In genomic region chr17:50136060-50136459, GRCm38 (mm10) we compare ENCODE assay signal across 8 mouse cellular contexts. TPM values are rescaled to one million over a fixed set of nuclear protein-coding genes. Genes with fewer than 3 reads are reported as not detected.
DNase-seq lines count a peak whose midpoint lies in the region; ATAC-seq and TF ChIP-seq lines count a peak whose summit lies in the region.

No protein-coding gene starts in this region.

- H3K36me3 ChIP-seq in liver, postnatal 0 days (replicated peaks; ENCODE audit: insufficient read depth, low read length), result no peaks in the 10 kb centered on the region
- H3K36me3 ChIP-seq in splenic B cell, adult 2 months (ENCODE audit: control insufficient read depth, insufficient read depth, low read length, poor library complexity, severe bottlenecking), result peaks cover 1% of the 10 kb centered on the region; the same call in 1 of the 2 replicates
- no peaks in the 10 kb centered on the region for H3K36me3 ChIP-seq in midbrain, embryonic 14.5 days (ENCODE audit: control insufficient read depth, insufficient read depth, low read length)

- no peak for TF ChIP-seq CTCF in liver, postnatal 0 days (IDR thresholded peaks at IDR 0.05; ENCODE audit: low read depth)

- no peaks in the 10 kb centered on the region for H3K27me3 ChIP-seq in liver, postnatal 0 days (ENCODE audit: insufficient read depth, low read length)
- no peaks in the 10 kb centered on the region for H3K27me3 ChIP-seq in splenic B cell, adult 2 months (ENCODE audit: control insufficient read depth, insufficient read depth, low read length, poor library complexity, severe bottlenecking)
- H3K27me3 ChIP-seq in midbrain, embryonic 14.5 days (ENCODE audit: control insufficient read depth, insufficient read depth, low read length), result no peaks in the 10 kb centered on the region

- H3K9me3 ChIP-seq in liver, postnatal 0 days (ENCODE audit: low read length), result no peaks in the 10 kb centered on the region
- H3K9me3 ChIP-seq in midbrain, embryonic 14.5 days (ENCODE audit: control insufficient read depth, low read length), result no peaks in the 10 kb centered on the region

- 34% methylated on average over 9 of the region's 9 CpGs for WGBS in liver, postnatal 0 days (ENCODE audit: insufficient replicate concordance)
- 83% methylated on average over 9 of the region's 9 CpGs for WGBS in midbrain, embryonic 14.5 days

- H3K4me2 ChIP-seq in liver, postnatal 0 days (ENCODE audit: low read depth, low read length), result no peak overlapping the region
- H3K4me2 ChIP-seq in midbrain, embryonic 14.5 days (ENCODE audit: low read length), result no peak overlapping the region

- no peaks in the 10 kb centered on the region for H3K4me1 ChIP-seq in liver, postnatal 0 days (ENCODE audit: insufficient read depth)
- no peaks in the 10 kb centered on the region for H3K4me1 ChIP-seq in midbrain, embryonic 14.5 days (ENCODE audit: control insufficient read depth, insufficient read depth, low read length)

- no peak overlapping the region for H3K4me3 ChIP-seq in liver, postnatal 0 days (ENCODE audit: low read depth, low read length)
- no peak overlapping the region for H3K4me3 ChIP-seq in midbrain, embryonic 14.5 days (replicated peaks; ENCODE audit: low read depth, low read length)

- TF ChIP-seq EP300 in liver, postnatal 0 days (IDR thresholded peaks at IDR 0.05; ENCODE audit: low read depth), result peak; percentile 47; the same call in 1 of the 2 replicates

- H3K27ac ChIP-seq in liver, postnatal 0 days (ENCODE audit: low read depth), result no peak overlapping the region
- no peak overlapping the region for H3K27ac ChIP-seq in midbrain, embryonic 14.5 days (replicated peaks; ENCODE audit: low read depth, low read length)

- intact Hi-C loops in heart, postnatal 25 days (cut with DNase I), result no loop called here
- intact Hi-C loops in left cerebral cortex, postnatal 14 days (cut with DNase I), result no loop called here

- peak; percentile 91 for ATAC-seq in CD4-positive, CD25-positive, alpha-beta regulatory T cell, adult 4 months
- peak; percentile 93 for ATAC-seq in activated CD4-positive, CD25-positive, alpha-beta regulatory T cell, adult 4 months
- peak; percentile 19; the same call in 1 of the 2 replicates for ATAC-seq in liver, postnatal 0 days
- ATAC-seq in midbrain, embryonic 14.5 days (ENCODE audit: low FRiP score, low TSS enrichment), result no peak

- DNase-seq in heart, postnatal 25 days (ENCODE audit: low spot score), result peak; percentile 69
- DNase-seq in liver, postnatal 0 days, result peak; percentile 37
- DNase-seq in splenic B cell, adult 2 months (ENCODE audit: low read depth, low spot score), result peak; percentile 72
- DNase-seq in right cerebral cortex, postnatal 4 days, result no peak
- DNase-seq in midbrain, embryonic 14.5 days, result no peak
- DNase-seq in left cerebral cortex, postnatal 14 days (ENCODE audit: low spot score in 2 of 2), result no peak

- no peak overlapping the region for H3K9ac ChIP-seq in liver, postnatal 0 days (replicated peaks)
- no peak overlapping the region for H3K9ac ChIP-seq in midbrain, embryonic 14.5 days (replicated peaks; ENCODE audit: low read length)

RNA-seq across cellular contexts. Expression of gene Rftn1, which starts 54.4 kb away (rescaled TPM):
- polyA plus RNA-seq in CD4-positive, CD25-positive, alpha-beta regulatory T cell, adult 4 months (2017; shearing (Covaris generic)), result 10 to 100 TPM; 23.8 to 32.4 TPM
- 10 to 100 TPM; 30.9 to 31.4 TPM for polyA plus RNA-seq in activated CD4-positive, CD25-positive, alpha-beta regulatory T cell, adult 4 months (2017; shearing (Covaris generic))
- total RNA-seq in heart, postnatal 25 days (2021), result 10 to 100 TPM; 50.3 to 51.5 TPM
- polyA plus RNA-seq in liver, postnatal 0 days (2015; fragmentation: Nextera tagmentation; extraction: Ambion mirVana), result 5.0 and 6.0 TPM in 2 replicates
- polyA plus RNA-seq in midbrain, embryonic 14.5 days (2014; fragmentation: Nextera tagmentation; extraction: Ambion mirVana), result 12.8 and 13.6 TPM in 2 replicates
- total RNA-seq in left cerebral cortex, postnatal 14 days (2021), result 10 to 100 TPM in 1 of 2 experiments, 1 to 10 TPM in 1; 7.3 to 11.2 TPM

Comparison
In these comparisons a context has a peak if more than half of its experiments do, and no peak if none do; other contexts are left out.
1. DNase-seq: peak in heart, postnatal 25 days (single experiment), liver, postnatal 0 days (single experiment) and splenic B cell, adult 2 months (single experiment); none in right cerebral cortex, postnatal 4 days (single experiment), midbrain, embryonic 14.5 days (single experiment) and left cerebral cortex, postnatal 14 days (0 of 2).